Mouse (Mus musculus): ENCODE results near the gene Terf2. TPM values are rescaled to one million over a fixed set of nuclear protein-coding genes. Genes with fewer than 3 reads are reported as not detected.

Terf2 gene
- total and polyA plus RNA-seq, 3 experiments, result 15.0 to 36.7 TPM; not detected in 1

DNA sequence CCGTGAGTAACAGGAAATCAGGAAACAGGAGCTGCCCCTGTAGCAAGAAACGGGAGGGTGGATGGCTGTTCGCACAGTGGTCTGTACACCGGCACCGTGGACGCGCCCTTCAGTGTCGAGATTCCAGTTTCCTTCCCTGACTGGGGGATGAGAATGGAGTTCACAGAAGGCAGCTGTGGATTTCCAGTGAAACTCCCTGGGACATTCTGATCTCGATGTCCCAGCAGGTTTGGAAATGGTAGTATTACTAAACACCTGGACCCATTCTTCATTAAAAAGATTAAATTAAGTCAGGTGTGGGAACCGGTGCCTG, 18.6 kb upstream of the Terf2 start:
- Histone ChIP-seq H3K4me3 (ENCODE audit: control insufficient read depth in 1 of 2, insufficient read depth in 1 of 2, low read depth in 2 of 2, low read length in 2 of 2) (peak overlapping the region; percentile 27 to 69), H3K27me3 (ENCODE audit: control insufficient read depth in 1 of 2, insufficient read depth in 2 of 2, low read length in 2 of 2) (no peaks in the 10 kb centered on the region), H3K4me1 (ENCODE audit: control insufficient read depth in 1 of 2, insufficient read depth in 2 of 2, low read length in 2 of 2) (peaks cover 0 to 14% of the 10 kb centered on the region in 2 experiments; a peak in 2 of 4 replicates), H3K27ac (ENCODE audit: control insufficient read depth, low read depth, low read length) (peak overlapping the region; percentile 46; the same call in 1 of the 2 replicates), H3K9ac (ENCODE audit: control insufficient read depth, low read depth, low read length, poor library complexity, severe bottlenecking) (peak overlapping the region; percentile 69), H3K79me2 (ENCODE audit: control insufficient read depth, insufficient read depth, low read length, poor library complexity) (no peaks in the 10 kb centered on the region), H3K36me3 (ENCODE audit: control insufficient read depth in 1 of 2, insufficient read depth in 2 of 2, low read length in 2 of 2) (peaks cover 0 to 30% of the 10 kb centered on the region in 2 experiments; a peak in 2 of 4 replicates), H3K9me3 (replicated peaks; ENCODE audit: insufficient read depth, low read length) (no peaks in the 10 kb centered on the region)
- no peak for TF ChIP-seq MEF2A (IDR thresholded peaks at IDR 0.05; ENCODE audit: extremely low read depth, insufficient replicate concordance, low read depth, low read length, poor library complexity, severe bottlenecking)
- TF ChIP-seq ETS1 (IDR thresholded peaks at IDR 0.05; ENCODE audit: low read depth, low read length), result no peak; the same call in 1 of the 2 replicates
- TF ChIP-seq EP300 (IDR thresholded peaks at IDR 0.05; ENCODE audit: low read depth in 1 of 2, low read length in 2 of 2), result peak in 1 of 2 experiments; percentile 33; a peak in 1 of 4 replicates
- no peak for TF ChIP-seq CHD2 (IDR thresholded peaks at IDR 0.05; ENCODE audit: low read length)
- TF ChIP-seq SIN3A (IDR thresholded peaks at IDR 0.05; ENCODE audit: low read length), result 0 out of 2 replicates have a peak, but pooled peaks have one; percentile 9
- TF ChIP-seq MAFK (IDR thresholded peaks at IDR 0.05; ENCODE audit: borderline replicate concordance, low read depth, low read length), result no peak
- TF ChIP-seq MXI1 (IDR thresholded peaks at IDR 0.05; ENCODE audit: low read depth, low read length), result no peak
- no peak for DNase-seq (ENCODE audit: low read depth, low spot score)

DNA sequence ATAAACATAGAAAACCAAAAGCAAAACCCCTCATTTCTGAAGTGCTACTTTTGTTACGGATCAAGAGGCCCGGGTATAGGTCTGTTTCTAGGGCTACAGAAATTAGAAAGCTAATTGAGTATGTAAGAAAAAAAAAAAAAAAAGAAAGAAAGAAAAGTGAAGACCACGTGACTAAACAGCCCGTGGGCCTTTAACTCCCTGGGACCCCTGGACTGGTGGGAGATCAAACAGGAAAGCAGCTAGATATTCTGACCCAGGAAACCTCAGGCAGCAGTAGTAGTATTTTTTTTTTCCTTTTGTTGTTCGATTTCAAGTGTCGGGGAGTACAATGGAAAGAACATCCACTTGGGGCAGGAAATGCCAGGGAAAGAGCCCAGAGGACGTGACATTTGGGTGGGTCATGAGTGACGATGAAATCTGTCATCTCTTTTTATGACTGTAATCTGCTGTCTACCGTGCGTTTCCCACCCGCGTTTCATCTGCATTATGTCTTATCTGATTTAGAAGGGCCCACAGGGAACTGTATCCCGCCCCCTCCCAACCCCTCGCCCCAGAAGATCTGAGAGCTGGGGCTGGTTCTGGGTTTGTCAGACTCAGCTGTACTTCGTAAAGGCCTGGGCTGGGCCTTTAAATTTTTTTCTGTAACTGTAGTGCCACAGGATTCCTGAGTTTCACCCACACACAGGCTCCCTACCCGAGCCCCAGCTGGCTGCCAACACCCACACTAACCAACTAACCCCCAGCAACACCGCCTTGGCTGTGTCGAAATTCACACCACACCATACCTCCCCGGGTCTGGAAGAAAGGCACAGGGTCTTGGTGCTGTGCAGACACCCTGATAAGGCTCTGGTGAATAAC, 18.0 kb upstream of the Terf2 start:
- DNase-seq (ENCODE audit: low read depth, low spot score), result peak; percentile 83
- Histone ChIP-seq H3K27me3 (ENCODE audit: control insufficient read depth in 1 of 2, insufficient read depth in 2 of 2, low read length in 2 of 2) (no peaks in the 10 kb centered on the region), H3K79me2 (ENCODE audit: control insufficient read depth, insufficient read depth, low read length, poor library complexity) (no peaks in the 10 kb centered on the region), H3K36me3 (ENCODE audit: control insufficient read depth in 1 of 2, insufficient read depth in 2 of 2, low read length in 2 of 2) (peaks cover 0 to 30% of the 10 kb centered on the region in 2 experiments; a peak in 2 of 4 replicates), H3K4me1 (ENCODE audit: control insufficient read depth in 1 of 2, insufficient read depth in 2 of 2, low read length in 2 of 2) (peaks cover 0 to 16% of the 10 kb centered on the region in 2 experiments; a peak in 2 of 4 replicates), H3K27ac (ENCODE audit: control insufficient read depth, low read depth, low read length) (peak overlapping the region; percentile 46), H3K4me3 (ENCODE audit: control insufficient read depth in 1 of 2, insufficient read depth in 1 of 2, low read depth in 2 of 2, low read length in 2 of 2) (peak overlapping the region; percentile 27 to 69), H3K9ac (ENCODE audit: control insufficient read depth, low read depth, low read length, poor library complexity, severe bottlenecking) (peak overlapping the region; percentile 69), H3K9me3 (replicated peaks; ENCODE audit: insufficient read depth, low read length) (no peaks in the 10 kb centered on the region)
- no peak; the same call in 1 of the 2 replicates for TF ChIP-seq ETS1 (IDR thresholded peaks at IDR 0.05; ENCODE audit: low read depth, low read length)
- no peak for TF ChIP-seq NELFE (IDR thresholded peaks at IDR 0.05; ENCODE audit: low read depth, low read length)
- peak in 1 of 2 experiments; percentile 52; a peak in 1 of 4 replicates for TF ChIP-seq USF2 (IDR thresholded peaks at IDR 0.05; ENCODE audit: borderline replicate concordance in 1 of 2, insufficient read depth in 1 of 2, low read depth in 1 of 2, low read length in 2 of 2)
- TF ChIP-seq TBP (IDR thresholded peaks at IDR 0.05; ENCODE audit: low read depth, low read length), result 0 out of 2 replicates have a peak, but pooled peaks have one; percentile 41
- TF ChIP-seq MAX (IDR thresholded peaks at IDR 0.05; ENCODE audit: low read length), result peak; percentile 68; the same call in 1 of the 2 replicates
- no peak for TF ChIP-seq JUND (IDR thresholded peaks at IDR 0.05; ENCODE audit: low read depth, low read length)
- TF ChIP-seq SIN3A (IDR thresholded peaks at IDR 0.05; ENCODE audit: low read length), result peak; percentile 53; the same call in 1 of the 2 replicates
- TF ChIP-seq E2F4 (IDR thresholded peaks at IDR 0.05; ENCODE audit: borderline replicate concordance, low read depth, low read length), result no peak
- TF ChIP-seq MAFK (IDR thresholded peaks at IDR 0.05; ENCODE audit: borderline replicate concordance, low read depth, low read length), result no peak
- TF ChIP-seq USF1 (IDR thresholded peaks at IDR 0.05; ENCODE audit: low read depth, low read length), result peak; percentile 87
- no peak for TF ChIP-seq ZKSCAN1 (IDR thresholded peaks at IDR 0.05; ENCODE audit: low read depth, low read length)
- TF ChIP-seq GATA1 (IDR thresholded peaks at IDR 0.05; ENCODE audit: low read depth, low read length), result peak; percentile 41; the same call in 1 of the 2 replicates
- TF ChIP-seq CTCF (IDR thresholded peaks at IDR 0.05 in 2 of 3, conservative IDR thresholded peaks at IDR 0.05 in 1 of 3; ENCODE audit: control insufficient read depth in 1 of 3, insufficient read depth in 1 of 3, low read depth in 2 of 3, low read length in 3 of 3, poor library complexity in 1 of 3, severe bottlenecking in 1 of 3), result no peak
- no peak for TF ChIP-seq MYB (IDR thresholded peaks at IDR 0.05; ENCODE audit: low read depth, low read length)
- peak; percentile 39; the same call in 1 of the 2 replicates for TF ChIP-seq MYC (IDR thresholded peaks at IDR 0.05; ENCODE audit: low read depth, low read length)
- TF ChIP-seq TAL1 (IDR thresholded peaks at IDR 0.05; ENCODE audit: low read length), result peak; percentile 40
- no peak for TF ChIP-seq MEF2A (IDR thresholded peaks at IDR 0.05; ENCODE audit: extremely low read depth, insufficient replicate concordance, low read depth, low read length, poor library complexity, severe bottlenecking)
- TF ChIP-seq ZNF384 (IDR thresholded peaks at IDR 0.05; ENCODE audit: low read depth, low read length), result peak; percentile 83
- no peak for TF ChIP-seq RAD21 (IDR thresholded peaks at IDR 0.05; ENCODE audit: low read depth, low read length)
- TF ChIP-seq ELF1 (IDR thresholded peaks at IDR 0.05; ENCODE audit: low read depth, low read length), result no peak
- 0 out of 4 replicates have a peak, but pooled peaks of 1 of the 2 experiments have one; percentile 28 for TF ChIP-seq POLR2A (IDR thresholded peaks at IDR 0.05; ENCODE audit: control insufficient read depth in 1 of 2, insufficient read depth in 1 of 2, low read depth in 1 of 2, low read length in 2 of 2, poor library complexity in 1 of 2)
- TF ChIP-seq RCOR1 (IDR thresholded peaks at IDR 0.05; ENCODE audit: low read depth, low read length), result no peak
- TF ChIP-seq ZC3H11A (IDR thresholded peaks at IDR 0.05; ENCODE audit: low read depth, low read length), result no peak

Measured in MEL (cell line).